Mouse (Mus musculus) CD4-positive helper T cell, adult 2 months (primary cell): ENCODE data around the gene Neurl3.
A peak's percentile ranks its signal among the peaks of the same experiment; 100 is the strongest.

Experiments used
- DNase-seq: peaks from one replicate; pipeline ENCODE4 v3.0.0-alpha.2; 2012; ENCODE audit warnings: low read depth, missing footprints, low spot score

The Neurl3 gene

DNA sequence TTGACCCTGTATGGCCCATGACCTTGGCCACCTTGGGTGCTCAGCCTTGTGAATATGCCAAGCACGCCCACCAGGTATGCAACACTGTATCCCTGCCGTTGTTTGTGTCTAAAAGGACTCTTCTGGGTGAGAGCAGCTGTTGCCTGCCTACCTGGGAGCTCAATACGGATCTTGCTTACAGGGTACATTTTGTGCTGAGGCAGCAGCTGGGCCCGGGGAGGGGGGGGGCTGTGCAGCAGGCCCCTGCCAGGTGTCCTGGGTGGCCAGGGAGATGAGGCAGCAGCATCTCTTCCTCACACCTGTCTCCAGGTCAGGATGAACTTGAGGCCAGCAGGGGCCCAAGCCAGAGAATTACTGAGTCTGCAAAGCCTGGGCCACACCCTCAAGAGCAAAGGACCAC, 23.6 kb upstream of the Neurl3 start:
- DNase-seq, result no peak

DNA sequence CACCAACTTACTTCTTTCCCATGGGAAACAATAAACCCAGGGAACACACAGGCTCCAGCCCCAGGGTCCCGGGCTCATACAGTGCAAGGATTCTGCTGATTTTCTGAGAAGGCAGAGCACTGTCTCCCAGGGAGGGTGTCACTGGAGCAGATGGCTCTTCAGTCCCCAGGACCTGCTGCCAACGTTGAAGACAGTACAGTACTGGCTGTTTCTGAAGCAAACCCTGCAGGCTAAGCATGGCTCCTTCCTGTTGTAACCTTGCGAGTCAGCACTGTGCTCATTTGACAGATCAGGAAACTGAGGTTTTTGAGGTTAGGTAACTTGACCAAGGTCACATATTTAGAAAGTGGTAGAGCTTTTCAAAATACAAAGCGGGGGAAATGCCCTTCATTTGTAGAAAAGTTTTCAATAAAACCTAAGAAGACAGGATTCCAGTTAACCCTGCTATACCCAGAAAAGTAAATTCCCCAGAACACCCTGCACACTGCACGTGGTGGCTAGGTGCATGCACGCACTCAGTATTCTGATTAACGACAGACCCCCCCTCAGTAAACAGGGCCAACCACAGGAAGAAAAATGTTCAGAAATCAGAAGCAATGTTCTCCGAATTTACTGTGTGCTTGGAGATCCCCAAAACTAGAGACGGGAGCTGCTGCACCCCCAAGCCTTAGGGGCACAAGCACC, 22.1 kb upstream of the Neurl3 start:
- DNase-seq, result peak; percentile 83

DNA sequence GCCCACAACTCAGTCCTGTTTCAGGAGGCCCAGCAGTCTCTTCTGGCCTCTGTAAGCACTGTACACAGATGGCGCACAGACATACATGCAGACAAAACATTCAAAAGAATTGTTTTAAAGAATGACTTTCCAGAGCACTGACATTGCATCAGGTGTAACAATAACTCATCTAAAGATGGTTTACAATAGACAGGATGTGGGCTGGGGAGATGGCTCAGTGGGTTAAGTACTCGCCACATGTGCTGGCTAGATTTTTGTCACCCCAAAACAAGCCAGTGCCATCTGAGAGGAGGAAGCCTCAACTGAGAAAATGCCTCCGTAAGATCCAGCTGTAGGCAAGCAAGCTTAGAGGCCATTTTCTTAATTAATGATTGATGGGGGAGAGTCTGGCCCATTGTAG, 19.9 kb upstream of the Neurl3 start:
- DNase-seq, result peak; percentile 83

- peak; percentile 86 for DNase-seq
Measured at GRCm38 (mm10) chr1:36293470-36293869, 19.0 kb upstream of the Neurl3 start.

- peak; percentile 59 for DNase-seq
Measured at GRCm38 (mm10) chr1:36281849-36282248, 7.4 kb upstream of the Neurl3 start.

DNA sequence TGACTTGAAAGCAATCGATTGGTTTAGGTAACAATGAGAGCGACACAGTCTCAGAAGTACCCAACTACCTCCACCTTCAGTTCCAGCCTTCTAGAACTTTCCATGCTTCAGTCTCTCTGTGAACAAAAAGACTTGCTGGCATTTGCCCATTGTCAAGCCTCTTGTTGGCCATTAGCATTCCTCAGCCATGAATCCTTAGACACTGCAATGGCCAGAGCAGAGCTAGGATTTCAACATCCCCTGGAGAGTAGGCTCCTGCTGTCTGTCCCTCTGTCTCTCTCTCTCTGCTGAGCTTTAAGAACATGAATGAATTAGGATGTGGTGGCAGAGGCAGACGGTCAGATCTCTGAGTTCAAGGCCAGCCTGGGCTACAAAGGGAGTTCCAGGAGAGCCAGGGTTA, 6.5 kb upstream of the Neurl3 start:
- no peak for DNase-seq

DNA sequence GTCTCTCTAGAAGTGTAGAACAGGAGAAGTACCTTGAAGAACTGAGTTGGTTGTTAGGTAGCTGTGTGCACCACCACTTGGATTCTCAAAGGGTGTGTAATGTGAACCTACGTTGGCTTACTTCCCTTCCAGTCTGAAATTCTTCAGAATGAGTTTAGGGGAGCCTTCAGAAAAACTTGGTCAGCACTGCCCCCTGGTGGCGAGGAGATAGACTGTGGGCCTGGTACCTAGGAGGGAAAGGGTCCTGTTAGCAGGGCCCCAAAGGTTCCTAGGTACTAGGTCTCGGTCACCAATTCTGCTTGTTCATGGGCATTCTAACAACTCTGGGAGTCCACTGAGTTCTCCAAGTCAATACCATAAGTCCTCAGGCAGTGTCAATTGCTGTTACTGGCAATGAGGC, 4.7 kb upstream of the Neurl3 start:
- peak; percentile 85 for DNase-seq

DNA sequence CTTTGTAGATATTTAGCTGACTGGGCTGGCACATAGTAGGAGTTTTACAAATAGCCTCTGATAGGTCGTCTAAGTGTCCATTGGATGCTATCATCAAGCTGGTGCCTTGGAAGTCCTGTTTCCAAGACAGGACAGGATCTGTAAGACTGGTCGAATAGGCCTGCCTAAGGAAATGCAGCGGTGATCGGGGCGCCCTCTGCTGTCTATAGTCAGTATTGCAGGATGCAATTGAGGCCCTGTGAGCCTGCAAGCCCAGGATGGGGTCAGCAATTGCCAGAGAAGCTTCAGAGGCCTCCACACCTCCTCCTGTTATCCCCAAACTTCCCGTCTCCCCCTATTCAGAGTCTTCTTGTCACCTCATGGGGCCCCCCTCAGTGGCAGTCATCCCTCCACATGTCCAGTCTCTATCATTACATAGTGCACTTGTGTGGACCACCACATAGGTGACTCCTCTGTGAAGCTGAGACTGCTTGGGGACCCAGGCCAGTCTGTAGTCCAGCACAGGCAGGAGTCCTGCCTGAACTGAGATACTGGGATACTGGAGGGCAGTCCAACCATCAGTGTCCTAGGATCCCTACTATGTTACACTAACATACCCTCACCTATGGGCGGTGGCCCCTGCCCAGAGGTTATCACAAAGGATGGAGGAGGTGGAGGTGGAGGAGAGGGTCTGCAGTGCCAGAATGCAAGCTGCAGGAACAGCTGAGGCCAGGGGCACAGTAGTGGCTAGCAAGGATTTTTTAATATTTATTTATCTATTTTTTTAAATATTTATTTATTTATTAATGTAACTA, 3.0 kb upstream of the Neurl3 start:
- DNase-seq, result peak; percentile 82

DNA sequence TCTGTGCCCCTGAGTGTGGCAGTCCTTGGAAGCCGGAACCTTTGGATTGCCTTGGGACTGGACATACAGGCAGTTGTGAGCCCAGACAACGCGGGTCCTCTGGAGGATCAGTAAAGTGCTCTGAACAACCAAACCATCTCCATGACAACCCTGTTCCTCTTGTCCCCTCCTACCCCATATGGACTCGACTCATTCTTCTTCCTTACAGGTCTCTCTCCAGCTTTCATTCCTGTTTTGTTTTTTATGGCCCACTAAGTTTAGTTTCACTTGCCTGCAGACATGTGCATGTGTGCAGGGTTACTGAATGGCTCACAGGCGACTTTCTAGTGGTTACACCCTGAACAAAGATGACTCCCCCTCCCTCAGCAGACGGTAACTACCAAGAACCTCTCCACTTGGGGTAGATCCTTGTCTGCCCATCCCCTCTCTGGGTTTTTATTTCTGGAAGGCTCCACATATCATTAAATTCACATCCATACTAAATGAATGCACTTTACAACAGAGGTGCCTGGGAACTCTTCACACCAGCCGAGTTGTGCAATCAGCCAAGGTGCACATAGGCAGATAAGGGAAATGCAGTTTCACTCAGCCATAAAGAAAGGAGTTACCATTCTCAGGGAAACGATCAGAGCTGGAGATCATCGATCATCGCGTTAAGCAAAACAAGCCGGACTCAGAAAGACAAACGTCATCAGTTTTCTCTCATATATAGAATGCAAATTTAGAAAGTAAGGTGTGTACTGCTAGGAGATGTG, 1.3 kb upstream of the Neurl3 start:
- peak; percentile 43 for DNase-seq

GRCm38 (mm10) chr1:36273288-36273687, 1.2 kb downstream of the Neurl3 start:
- peak; percentile 85 for DNase-seq

GRCm38 (mm10) chr1:36272546-36272945, 1.9 kb downstream of the Neurl3 start:
- peak; percentile 77 for DNase-seq

DNA sequence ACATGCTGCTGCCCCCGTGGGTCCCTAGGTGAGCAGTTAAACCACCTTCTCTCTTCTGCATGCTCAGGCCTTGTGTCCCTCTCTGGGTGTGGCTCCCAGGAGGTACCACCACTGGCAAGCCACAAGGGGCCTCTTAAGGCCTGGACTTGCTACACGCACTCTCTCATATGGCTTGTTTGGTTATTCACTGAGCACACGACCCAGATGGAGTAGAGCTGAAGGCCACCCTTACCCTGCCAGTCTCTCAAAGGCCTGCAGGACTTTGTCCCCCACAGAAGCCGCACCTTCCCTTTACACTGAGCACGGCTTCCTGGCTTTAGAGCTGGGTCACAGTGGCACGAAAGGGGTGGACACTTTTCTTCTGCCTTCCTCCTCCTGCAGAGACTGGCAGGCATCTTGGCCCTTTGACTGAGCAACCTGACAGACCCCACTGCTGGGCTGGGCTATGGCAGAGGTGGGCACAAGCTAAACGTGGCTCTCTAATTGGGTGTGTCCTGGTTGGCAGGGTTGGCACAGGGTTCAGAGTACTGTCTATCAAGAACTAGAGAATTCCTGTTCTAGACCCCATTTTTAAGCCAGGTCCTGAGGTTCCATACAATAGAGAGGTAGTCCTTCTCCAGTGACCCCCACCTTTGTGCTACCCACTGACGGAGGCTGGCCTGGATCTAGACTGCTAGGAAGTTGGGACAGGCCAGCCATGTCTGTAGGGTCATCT, 2.8 kb downstream of the Neurl3 start:
- no peak for DNase-seq

DNA sequence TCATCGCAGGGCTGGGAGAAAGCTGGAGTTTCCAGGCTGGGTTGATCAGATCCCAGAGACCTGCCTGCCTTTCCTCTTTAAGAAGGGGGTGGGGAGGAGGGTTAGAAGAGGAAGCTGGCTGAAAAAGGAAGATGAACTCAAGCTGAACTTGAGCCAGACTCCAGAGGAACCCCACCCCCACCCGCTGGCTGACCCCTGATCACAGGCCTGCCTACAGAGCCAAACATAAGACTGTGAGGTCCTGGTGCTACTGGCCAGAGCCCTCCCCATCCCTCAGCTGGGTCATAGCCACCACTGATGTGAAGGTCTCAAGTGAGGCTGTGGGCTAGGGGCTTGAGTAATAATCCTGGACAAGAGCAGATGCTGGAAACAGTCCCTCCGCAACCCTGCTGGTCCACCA, 3.8 kb downstream of the Neurl3 start:
- DNase-seq, result no peak

DNA sequence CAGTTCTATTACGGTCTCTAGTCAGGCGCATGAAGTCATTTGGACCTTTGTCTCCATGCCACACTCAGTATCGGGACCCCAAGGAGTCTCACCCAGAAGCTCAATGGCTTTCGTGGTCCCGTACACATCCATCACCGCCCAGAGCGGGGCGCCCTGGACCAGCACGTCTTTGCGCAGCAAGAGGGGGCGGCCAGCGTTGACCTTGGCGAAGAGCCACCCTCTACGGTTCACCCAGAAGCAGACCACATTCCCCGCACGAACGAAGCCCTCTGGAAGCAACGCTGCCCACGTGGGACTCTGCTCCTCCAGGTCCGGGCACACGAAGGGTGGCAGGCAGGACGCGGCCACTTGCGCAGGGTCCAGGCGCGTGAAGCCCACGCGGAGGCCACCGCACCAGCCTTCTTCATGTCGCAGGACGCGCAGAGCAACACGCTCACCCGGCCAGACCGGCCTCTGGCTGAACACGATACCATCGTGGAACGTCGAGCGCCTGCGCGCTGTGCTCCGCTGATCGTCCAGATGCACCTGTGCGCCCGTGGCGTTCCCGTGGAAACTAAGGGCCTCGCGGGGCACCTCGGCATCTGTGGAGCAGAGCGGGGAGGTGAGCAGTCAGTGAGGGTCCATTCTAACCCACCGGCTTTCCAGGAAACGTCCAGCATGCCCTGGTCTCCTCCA, 5.2 kb downstream of the Neurl3 start:
- DNase-seq, result no peak

GRCm38 (mm10) chr1:36267595-36267994, 6.9 kb downstream of the Neurl3 start:
- DNase-seq, result no peak

GRCm38 (mm10) chr1:36266293-36266692, 8.2 kb downstream of the Neurl3 start:
- DNase-seq, result peak; percentile 48

DNA sequence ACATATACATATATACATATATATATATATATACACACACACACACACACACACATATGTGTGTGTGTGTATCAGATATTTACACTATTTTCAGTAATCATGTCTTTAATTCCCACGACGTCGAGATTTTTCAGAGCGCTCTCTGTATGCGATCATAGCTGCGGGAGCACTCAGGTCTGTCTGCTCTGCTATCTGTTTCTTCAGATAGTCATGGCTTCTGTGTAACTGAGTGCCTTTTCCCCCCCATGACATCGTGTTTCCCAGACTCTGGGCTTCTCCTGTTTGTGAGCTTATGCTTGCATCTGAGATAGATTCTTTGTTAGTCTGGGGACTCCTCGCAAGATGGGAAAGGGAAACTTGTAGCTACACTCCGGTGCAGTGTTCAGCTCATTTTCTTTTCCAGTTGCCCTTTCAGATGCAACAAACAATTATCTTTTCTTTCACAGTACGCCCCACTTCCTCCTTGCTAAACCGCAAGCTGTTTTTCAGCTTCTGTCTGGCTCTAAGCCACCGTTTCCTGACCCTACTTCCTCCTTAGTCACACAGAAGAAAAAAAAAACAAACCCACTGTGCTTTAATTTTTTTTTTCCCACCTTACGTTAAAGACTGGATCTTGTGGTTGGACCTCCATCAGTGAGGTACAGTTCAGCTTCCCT, 10.5 kb downstream of the Neurl3 start:
- DNase-seq, result peak; percentile 93

GRCm38 (mm10) chr1:36261708-36262504, 12.6 kb downstream of the Neurl3 start:
- DNase-seq, result peak; percentile 70

DNA sequence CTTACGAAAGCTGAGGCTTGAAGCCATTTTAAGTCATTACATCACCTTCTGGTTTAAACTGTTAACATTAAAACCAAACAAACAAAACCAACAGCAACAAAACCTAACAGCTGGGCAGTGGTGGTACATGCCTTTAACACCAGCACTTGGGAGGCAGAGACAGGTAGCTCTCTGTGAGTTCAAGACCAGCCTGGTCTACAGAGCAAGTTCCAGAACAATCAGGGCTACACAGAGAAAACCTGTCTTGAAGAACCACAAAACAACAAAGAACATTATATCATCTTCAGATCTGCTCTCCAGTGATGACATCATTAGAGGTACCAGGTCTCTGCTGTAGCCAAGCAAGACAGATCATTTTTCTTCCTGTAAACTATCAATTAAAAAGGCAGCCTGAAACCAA, 14.1 kb downstream of the Neurl3 start:
- peak; percentile 69 for DNase-seq

DNA sequence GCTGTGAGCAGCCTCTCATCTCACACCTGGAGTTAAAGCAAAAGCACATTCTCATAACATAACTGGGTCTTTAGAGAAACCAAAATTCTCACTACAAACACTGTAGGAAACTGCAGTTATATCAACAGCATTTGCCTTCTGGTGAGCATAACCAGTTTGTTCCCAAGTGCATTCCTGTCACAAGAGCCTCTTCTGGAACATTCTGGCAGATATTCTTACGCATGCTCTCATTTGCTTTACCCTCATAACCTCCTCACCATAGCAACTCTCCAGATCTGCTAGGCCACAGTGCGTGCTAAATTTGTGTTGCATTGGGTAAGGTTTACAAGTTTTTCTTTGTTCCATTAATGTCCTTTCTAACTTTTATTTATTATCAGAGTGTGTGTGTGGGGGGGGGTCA, 15.2 kb downstream of the Neurl3 start:
- no peak for DNase-seq
